Mouse (Mus musculus) myocyte (in vitro differentiated cells): ENCODE results near the gene Ubac2. TPM values are rescaled to one million over a fixed set of nuclear protein-coding genes. Genes with fewer than 3 reads are reported as not detected.

Experiments
- H3K27me3 ChIP-seq: one replicate; pipeline ENCODE4 v1.6.1; 2011; ENCODE audit not compliant: control insufficient read depth, insufficient read depth, insufficient read length
- H3K36me3 ChIP-seq: one replicate; pipeline ENCODE4 v1.6.1; 2011; ENCODE audit not compliant: control insufficient read depth, insufficient read depth
- H3K4me2 ChIP-seq: one replicate; pipeline ENCODE4 v1.6.1; 2011; ENCODE audit warnings: low read depth, control low read depth
- H3K4me3 ChIP-seq: one replicate; pipeline ENCODE4 v1.5.1; 2011; ENCODE audit warnings: mild to moderate bottlenecking, control low read depth, moderate library complexity
- H3K79me2 ChIP-seq: one replicate; pipeline ENCODE4 v1.6.1; 2011; ENCODE audit not compliant: control insufficient read depth, insufficient read depth
- H3ac ChIP-seq: one replicate; pipeline ENCODE4 v1.6.1; 2011; ENCODE audit not compliant: control insufficient read depth, insufficient read length
- CEBPB ChIP-seq: IDR thresholded peaks from 2 replicates; pipeline ENCODE4 v1.6.1; 2011; ENCODE audit warnings: mild to moderate bottlenecking, moderate library complexity; ENCODE audit not compliant: poor library complexity, insufficient read depth, severe bottlenecking
- E2F4 ChIP-seq: IDR thresholded peaks from one replicate; pipeline ENCODE4 v1.6.1; 2011; ENCODE audit warnings: mild to moderate bottlenecking, control low read depth, moderate library complexity; ENCODE audit not compliant: insufficient read depth
- MAX ChIP-seq: IDR thresholded peaks from one replicate; pipeline ENCODE4 v1.6.1; 2011; ENCODE audit warnings: low read depth, mild to moderate bottlenecking, control low read depth
- MYOD1 ChIP-seq, 3 experiments: IDR thresholded peaks; one replicate each; pipeline ENCODE4 v1.6.1; 2011; ENCODE audit warnings: control low read depth in 2 of 3, low read depth in 2 of 3, mild to moderate bottlenecking in 2 of 3, moderate library complexity in 1 of 3; ENCODE audit not compliant: insufficient read length in 2 of 3, control insufficient read depth in 1 of 3
- MYOG ChIP-seq, 3 experiments: IDR thresholded peaks; one replicate each; pipeline ENCODE4 v1.6.1; 2011; ENCODE audit warnings: control low read depth in 2 of 3, low read depth in 2 of 3, mild to moderate bottlenecking in 2 of 3; ENCODE audit not compliant: insufficient read length in 2 of 3, control insufficient read depth in 1 of 3, insufficient read depth in 1 of 3
- POLR2A ChIP-seq: IDR thresholded peaks from one replicate; pipeline ENCODE4 v1.6.1; 2011; ENCODE audit warnings: low read depth, mild to moderate bottlenecking, control low read depth, moderate library complexity; ENCODE audit not compliant: insufficient read length
- POLR2AphosphoS2 ChIP-seq: IDR thresholded peaks from one replicate; pipeline ENCODE4 v1.6.1; 2011; ENCODE audit warnings: low read depth, control low read depth; ENCODE audit not compliant: insufficient read length
- REST ChIP-seq: IDR thresholded peaks from one replicate; pipeline ENCODE4 v1.6.1; 2011; ENCODE audit warnings: mild to moderate bottlenecking, control low read depth, moderate library complexity; ENCODE audit not compliant: insufficient read depth, insufficient read length
- SRF ChIP-seq: IDR thresholded peaks from one replicate; pipeline ENCODE4 v1.6.1; 2011; ENCODE audit warnings: low read depth; ENCODE audit not compliant: control insufficient read depth, insufficient read length
- TCF12 ChIP-seq: IDR thresholded peaks from one replicate; pipeline ENCODE4 v1.6.1; 2011; ENCODE audit warnings: mild to moderate bottlenecking, control low read depth; ENCODE audit not compliant: poor library complexity, insufficient read depth, severe bottlenecking
- TCF3 ChIP-seq: IDR thresholded peaks from one replicate; pipeline ENCODE4 v1.6.1; 2011; ENCODE audit warnings: low read depth, control low read depth; ENCODE audit not compliant: insufficient read length
- USF1 ChIP-seq: IDR thresholded peaks from one replicate; pipeline ENCODE4 v1.6.1; 2011; ENCODE audit warnings: low read depth, mild to moderate bottlenecking, control low read depth, moderate library complexity
- polyA plus RNA-seq: library from polyadenylated mRNA; unstranded; fragments of >200 nt; fragmentation: generic; extraction: Trizol; gene quantifications from one replicate; pipeline ENCODE4 v1.2.1, GENCODE M21; 2012; ENCODE audit warnings: missing spikeins

Gene Ubac2
- polyA plus RNA-seq, 1 experiment: 33.1 TPM

DNA sequence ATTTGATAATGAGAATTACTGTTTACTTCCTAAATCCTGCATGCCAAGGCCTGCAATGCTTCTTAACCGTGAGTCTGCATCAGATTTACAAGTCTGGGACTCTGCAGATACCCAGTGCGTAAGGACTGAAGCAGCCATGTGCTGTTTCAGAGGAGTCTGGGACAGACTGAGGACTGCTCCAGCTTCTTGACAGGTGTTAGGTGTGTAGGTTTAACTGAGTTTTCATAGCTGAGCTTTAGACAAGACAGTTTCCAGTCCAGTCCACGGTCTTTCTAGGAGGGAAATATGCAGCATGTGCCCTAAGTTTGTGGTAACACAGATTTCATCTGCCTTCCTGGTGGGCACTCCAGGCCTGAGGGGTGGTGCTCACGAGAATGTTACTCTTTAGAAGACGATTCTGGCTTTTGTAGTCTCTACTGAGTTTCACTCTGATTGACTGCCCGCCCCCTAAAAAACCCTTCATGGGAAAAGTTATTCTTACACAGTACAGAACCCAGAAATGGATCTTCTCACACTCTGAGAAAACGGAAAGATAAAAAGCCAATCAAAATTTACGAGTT is 68.9 kb downstream of the Ubac2 start:
- H3K27me3 ChIP-seq: no peaks in the 10 kb centered on the region
- H3K36me3 ChIP-seq: no peaks in the 10 kb centered on the region
- H3K79me2 ChIP-seq: no peaks in the 10 kb centered on the region
- H3K4me2 ChIP-seq: no peak overlapping the region
- no peak overlapping the region for H3ac ChIP-seq
- H3K4me3 ChIP-seq: no peak overlapping the region
- no peak for TF ChIP-seq MAX
- no peak for TF ChIP-seq E2F4
- no peak for TF ChIP-seq POLR2AphosphoS2
- TF ChIP-seq CEBPB: no peak

DNA sequence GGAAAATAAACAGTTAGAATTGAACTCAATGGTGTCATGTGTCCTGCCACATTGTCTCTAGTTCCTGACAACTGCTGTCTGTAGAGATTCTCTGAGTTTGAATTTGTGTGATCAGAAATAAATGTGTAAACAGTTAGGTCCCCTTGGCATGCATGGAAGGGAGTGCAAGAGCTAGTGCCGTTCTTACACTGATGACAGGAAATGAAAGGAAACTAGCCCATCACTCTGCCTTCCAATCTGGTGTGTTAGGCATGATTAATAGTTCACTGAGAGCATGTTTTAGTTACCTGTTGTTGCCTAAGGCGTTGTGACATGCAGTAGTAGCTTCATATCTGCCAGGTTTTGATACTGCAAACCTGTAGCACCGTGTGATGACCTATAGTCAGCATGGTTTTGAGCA is 69.5 kb downstream of the Ubac2 start:
- Histone ChIP-seq H3K4me2 (no peak overlapping the region), H3K4me3 (no peak overlapping the region), H3K27me3 (no peaks in the 10 kb centered on the region), H3ac (no peak overlapping the region), H3K36me3 (no peaks in the 10 kb centered on the region), H3K79me2 (no peaks in the 10 kb centered on the region)
- TF ChIP-seq E2F4 (no peak), POLR2A (no peak), CEBPB (no peak), MYOG (IDR thresholded peaks at IDR 0.05; ENCODE audit: control insufficient read depth in 1 of 3, insufficient read depth in 1 of 3, insufficient read length in 2 of 3, low read depth in 2 of 3) (no peak), MAX (no peak), SRF (no peak), USF1 (no peak), TCF3 (no peak), MYOD1 (IDR thresholded peaks at IDR 0.05; ENCODE audit: control insufficient read depth in 1 of 3, insufficient read length in 2 of 3, low read depth in 2 of 3) (no peak), REST (no peak), TCF12 (no peak)

GRCm38 (mm10) chr14:121949436-121949835 is 71.0 kb downstream of the Ubac2 start:
- no peak overlapping the region for H3K4me3 ChIP-seq
- H3K36me3 ChIP-seq: peaks cover 4% of the 10 kb centered on the region
- H3K79me2 ChIP-seq: no peaks in the 10 kb centered on the region
- no peak overlapping the region for H3ac ChIP-seq
- no peak for TF ChIP-seq E2F4
- TF ChIP-seq CEBPB: no peak
- no peak for TF ChIP-seq SRF
- no peak for TF ChIP-seq REST
- TF ChIP-seq USF1: no peak
- no peak for TF ChIP-seq TCF3
- TF ChIP-seq TCF12: no peak
- TF ChIP-seq MYOG (IDR thresholded peaks at IDR 0.05; ENCODE audit: control insufficient read depth in 1 of 3, insufficient read depth in 1 of 3, insufficient read length in 2 of 3, low read depth in 2 of 3): no peak
- no peak for TF ChIP-seq MYOD1 (IDR thresholded peaks at IDR 0.05; ENCODE audit: control insufficient read depth in 1 of 3, insufficient read length in 2 of 3, low read depth in 2 of 3)
- H3K4me2 ChIP-seq: no peak overlapping the region
- H3K27me3 ChIP-seq: no peaks in the 10 kb centered on the region

- Histone ChIP-seq H3K79me2 (no peaks in the 10 kb centered on the region), H3K4me3 (no peak overlapping the region), H3K27me3 (no peaks in the 10 kb centered on the region), H3K36me3 (peaks cover 5% of the 10 kb centered on the region), H3ac (no peak overlapping the region), H3K4me2 (no peak overlapping the region)
- no peak for TF ChIP-seq POLR2AphosphoS2
- no peak for TF ChIP-seq POLR2A
- TF ChIP-seq SRF: no peak
- no peak for TF ChIP-seq REST
- no peak for TF ChIP-seq MAX
- TF ChIP-seq E2F4: no peak
- TF ChIP-seq CEBPB: no peak
- TF ChIP-seq TCF3: no peak
- no peak for TF ChIP-seq MYOG (IDR thresholded peaks at IDR 0.05; ENCODE audit: control insufficient read depth in 1 of 3, insufficient read depth in 1 of 3, insufficient read length in 2 of 3, low read depth in 2 of 3)
- TF ChIP-seq USF1: no peak
- no peak for TF ChIP-seq TCF12
- TF ChIP-seq MYOD1 (IDR thresholded peaks at IDR 0.05; ENCODE audit: control insufficient read depth in 1 of 3, insufficient read length in 2 of 3, low read depth in 2 of 3): no peak
Observed at GRCm38 (mm10) chr14:121949897-121950296, 71.5 kb downstream of the Ubac2 start.

DNA sequence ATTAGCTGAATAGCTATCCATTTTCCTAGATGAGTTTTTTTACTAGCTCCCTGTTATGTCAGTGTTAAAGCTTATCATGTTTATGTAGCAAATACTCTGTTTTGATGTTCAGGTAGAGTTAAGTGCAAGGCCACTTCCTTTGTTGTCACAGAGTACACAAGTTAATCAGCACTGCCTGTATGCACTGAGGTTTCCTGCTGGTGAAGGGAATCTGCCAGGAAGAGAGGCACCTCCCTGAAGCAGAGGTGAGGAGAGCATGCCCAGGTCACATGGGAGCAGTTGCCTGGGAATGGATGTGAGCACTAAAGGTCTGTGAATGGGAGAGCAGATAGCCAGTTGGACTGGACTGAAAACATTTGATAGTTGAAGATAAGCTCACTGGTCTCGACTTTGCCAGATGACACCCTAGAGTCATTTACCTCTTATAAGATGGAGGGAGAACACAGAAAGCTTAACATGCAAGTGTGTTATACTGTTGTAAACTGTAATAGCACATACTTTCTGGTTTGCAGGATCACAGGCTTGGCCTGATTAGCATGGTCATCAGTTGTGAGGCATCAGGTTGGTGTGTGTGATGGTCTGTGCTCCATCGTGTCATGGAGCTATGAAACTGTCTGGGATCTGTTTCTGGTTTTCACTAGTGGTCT is 73.1 kb downstream of the Ubac2 start:
- Histone ChIP-seq H3K79me2 (no peaks in the 10 kb centered on the region), H3K27me3 (no peaks in the 10 kb centered on the region), H3K4me3 (no peak overlapping the region), H3K36me3 (peaks cover 5% of the 10 kb centered on the region), H3ac (no peak overlapping the region), H3K4me2 (no peak overlapping the region)
- TF ChIP-seq MYOD1 (IDR thresholded peaks at IDR 0.05; ENCODE audit: control insufficient read depth in 1 of 3, insufficient read length in 2 of 3, low read depth in 2 of 3) (no peak), POLR2A (no peak), USF1 (no peak), MYOG (IDR thresholded peaks at IDR 0.05; ENCODE audit: control insufficient read depth in 1 of 3, insufficient read depth in 1 of 3, insufficient read length in 2 of 3, low read depth in 2 of 3) (no peak), MAX (no peak), TCF12 (no peak), CEBPB (no peak), SRF (no peak), TCF3 (no peak), REST (no peak)
